Mouse (Mus musculus): ENCODE data around the gene Rapgef5. TPM values are rescaled to one million over a fixed set of nuclear protein-coding genes. Genes with fewer than 3 reads are reported as not detected.
A peak's percentile ranks its signal among the peaks of the same experiment; 100 is the strongest.

The Rapgef5 gene
- polyA plus RNA-seq, 1 experiment from 2014 or later, result 25.7 TPM

DNA sequence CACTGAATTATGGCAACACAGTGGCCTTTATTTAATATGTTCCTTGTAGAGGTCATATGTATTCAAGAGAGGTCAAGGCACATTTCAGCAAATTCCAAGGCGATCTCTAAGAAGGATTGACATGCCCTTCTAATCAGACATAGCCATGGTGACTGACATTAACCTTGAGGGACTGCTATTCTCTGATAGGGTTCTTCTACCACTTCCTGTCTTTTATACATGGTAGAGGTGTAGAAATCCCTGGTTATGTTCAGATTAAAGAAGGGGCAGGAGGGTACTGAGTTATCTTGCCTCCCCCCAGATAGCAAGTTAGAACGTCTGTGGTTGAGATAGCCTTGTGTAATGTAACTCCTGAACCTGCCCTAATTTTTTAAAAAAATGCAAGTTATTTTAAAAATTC is 69.1 kb downstream of the Rapgef5 start:
- H3K36me3 ChIP-seq (ENCODE audit: control insufficient read depth, insufficient read depth, low read length), result no peaks in the 10 kb centered on the region
- no peaks in the 10 kb centered on the region for H3K4me1 ChIP-seq (ENCODE audit: control insufficient read depth, insufficient read depth, low read length)
- H3K4me2 ChIP-seq (ENCODE audit: low read length), result no peak overlapping the region
- H3K9me3 ChIP-seq (replicated peaks; ENCODE audit: control insufficient read depth, low read length), result no peaks in the 10 kb centered on the region
- no peak overlapping the region for H3K4me3 ChIP-seq (ENCODE audit: low read depth, low read length)
- ATAC-seq (no peak), DNase-seq (ENCODE audit: low spot score) (no peak)
- 88% methylated on average over 2 of the region's 2 CpGs for WGBS
- no peak overlapping the region for H3K9ac ChIP-seq (ENCODE audit: low read length)
- no peaks in the 10 kb centered on the region for H3K27me3 ChIP-seq (replicated peaks; ENCODE audit: control insufficient read depth, insufficient read depth, low read length)
- H3K27ac ChIP-seq (ENCODE audit: low read depth, low read length), result no peak overlapping the region

DNA sequence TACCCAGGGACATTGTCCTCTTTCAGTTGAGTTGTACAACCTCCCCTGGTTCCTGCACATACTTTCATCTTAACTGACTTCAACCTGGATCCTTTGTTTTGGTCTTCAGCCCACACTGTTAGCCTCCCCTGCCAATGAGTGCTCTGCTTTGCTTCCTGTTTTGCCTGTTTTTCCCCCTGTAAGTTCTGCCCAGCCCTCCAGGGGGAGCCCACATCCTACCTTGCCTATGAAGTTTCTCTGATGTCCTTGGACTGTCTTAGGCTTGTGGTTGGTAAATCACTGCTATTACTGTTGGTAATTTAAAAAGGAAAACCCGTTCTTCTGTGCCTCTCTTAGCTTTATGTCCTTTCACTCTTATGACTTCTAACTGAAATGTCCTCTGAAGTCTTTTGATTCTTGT is 69.8 kb downstream of the Rapgef5 start:
- no peak overlapping the region for H3K4me3 ChIP-seq (ENCODE audit: low read depth, low read length)
- ATAC-seq, result 0 out of 2 replicates have a peak, but pooled peaks have one; percentile 48
- no peak overlapping the region for H3K4me2 ChIP-seq (ENCODE audit: low read length)
- 53% methylated on average over 1 of the region's 1 CpGs for WGBS
- peak; percentile 52 for DNase-seq (ENCODE audit: low spot score)
- no peak overlapping the region for H3K27ac ChIP-seq (ENCODE audit: low read depth, low read length)
- no peaks in the 10 kb centered on the region for H3K27me3 ChIP-seq (replicated peaks; ENCODE audit: control insufficient read depth, insufficient read depth, low read length)
- H3K4me1 ChIP-seq (ENCODE audit: control insufficient read depth, insufficient read depth, low read length), result no peaks in the 10 kb centered on the region
- no peaks in the 10 kb centered on the region for H3K9me3 ChIP-seq (replicated peaks; ENCODE audit: control insufficient read depth, low read length)
- H3K36me3 ChIP-seq (ENCODE audit: control insufficient read depth, insufficient read depth, low read length), result no peaks in the 10 kb centered on the region
- H3K9ac ChIP-seq (ENCODE audit: low read length), result no peak overlapping the region

- ATAC-seq, result no peak
- H3K4me1 ChIP-seq (ENCODE audit: control insufficient read depth, insufficient read depth, low read length), result no peaks in the 10 kb centered on the region
- 90% methylated on average over 2 of the region's 2 CpGs for WGBS
- no peak overlapping the region for H3K9ac ChIP-seq (ENCODE audit: low read length)
- H3K9me3 ChIP-seq (replicated peaks; ENCODE audit: control insufficient read depth, low read length), result no peaks in the 10 kb centered on the region
- H3K27me3 ChIP-seq (replicated peaks; ENCODE audit: control insufficient read depth, insufficient read depth, low read length), result no peaks in the 10 kb centered on the region
- no peak overlapping the region for H3K27ac ChIP-seq (ENCODE audit: low read depth, low read length)
- H3K4me3 ChIP-seq (ENCODE audit: low read depth, low read length), result no peak overlapping the region
- H3K36me3 ChIP-seq (ENCODE audit: control insufficient read depth, insufficient read depth, low read length), result no peaks in the 10 kb centered on the region
- H3K4me2 ChIP-seq (ENCODE audit: low read length), result no peak overlapping the region
- no peak for DNase-seq (ENCODE audit: low spot score)
Observed at GRCm38 (mm10) chr12:117589186-117589585, 72.9 kb downstream of the Rapgef5 start.

DNA sequence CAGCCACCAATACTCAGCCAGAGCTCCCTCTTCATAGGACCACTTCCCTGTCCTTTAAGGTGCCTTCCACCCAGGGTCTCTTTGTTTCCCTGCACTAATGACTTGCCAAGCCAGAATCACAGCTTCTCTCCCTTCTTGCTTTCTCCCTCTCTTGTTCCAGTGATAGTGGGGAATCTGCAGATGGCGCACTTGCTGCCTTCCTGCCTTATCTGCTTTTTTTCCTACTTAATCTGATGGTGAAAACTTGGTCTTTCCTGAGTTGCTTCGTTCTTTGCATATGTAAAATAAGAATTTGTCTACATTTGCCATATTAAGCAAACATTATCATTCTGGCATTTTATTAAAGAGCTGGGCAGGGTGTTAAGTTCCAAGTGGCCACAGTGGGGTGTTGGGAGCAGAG is 75.7 kb downstream of the Rapgef5 start:
- Histone ChIP-seq H3K9ac (ENCODE audit: low read length) (no peak overlapping the region), H3K4me2 (ENCODE audit: low read length) (no peak overlapping the region), H3K9me3 (replicated peaks; ENCODE audit: control insufficient read depth, low read length) (no peaks in the 10 kb centered on the region), H3K4me3 (ENCODE audit: low read depth, low read length) (no peak overlapping the region), H3K36me3 (ENCODE audit: control insufficient read depth, insufficient read depth, low read length) (no peaks in the 10 kb centered on the region), H3K27ac (ENCODE audit: low read depth, low read length) (no peak overlapping the region), H3K27me3 (replicated peaks; ENCODE audit: control insufficient read depth, insufficient read depth, low read length) (no peaks in the 10 kb centered on the region), H3K4me1 (ENCODE audit: control insufficient read depth, insufficient read depth, low read length) (no peaks in the 10 kb centered on the region)
- ATAC-seq (no peak), DNase-seq (ENCODE audit: low spot score) (no peak)
- WGBS, result 26% methylated on average over 2 of the region's 2 CpGs

GRCm38 (mm10) chr12:117592583-117592982 is 76.3 kb downstream of the Rapgef5 start:
- no peaks in the 10 kb centered on the region for H3K36me3 ChIP-seq (ENCODE audit: control insufficient read depth, insufficient read depth, low read length)
- H3K4me2 ChIP-seq (ENCODE audit: low read length), result no peak overlapping the region
- H3K4me1 ChIP-seq (ENCODE audit: control insufficient read depth, insufficient read depth, low read length), result no peaks in the 10 kb centered on the region
- ATAC-seq, result no peak
- H3K27me3 ChIP-seq (replicated peaks; ENCODE audit: control insufficient read depth, insufficient read depth, low read length), result no peaks in the 10 kb centered on the region
- H3K4me3 ChIP-seq (ENCODE audit: low read depth, low read length), result no peak overlapping the region
- no peaks in the 10 kb centered on the region for H3K9me3 ChIP-seq (replicated peaks; ENCODE audit: control insufficient read depth, low read length)
- WGBS, result 68% methylated on average over 3 of the region's 3 CpGs
- DNase-seq (ENCODE audit: low spot score), result no peak
- H3K9ac ChIP-seq (ENCODE audit: low read length), result no peak overlapping the region
- no peak overlapping the region for H3K27ac ChIP-seq (ENCODE audit: low read depth, low read length)

DNA sequence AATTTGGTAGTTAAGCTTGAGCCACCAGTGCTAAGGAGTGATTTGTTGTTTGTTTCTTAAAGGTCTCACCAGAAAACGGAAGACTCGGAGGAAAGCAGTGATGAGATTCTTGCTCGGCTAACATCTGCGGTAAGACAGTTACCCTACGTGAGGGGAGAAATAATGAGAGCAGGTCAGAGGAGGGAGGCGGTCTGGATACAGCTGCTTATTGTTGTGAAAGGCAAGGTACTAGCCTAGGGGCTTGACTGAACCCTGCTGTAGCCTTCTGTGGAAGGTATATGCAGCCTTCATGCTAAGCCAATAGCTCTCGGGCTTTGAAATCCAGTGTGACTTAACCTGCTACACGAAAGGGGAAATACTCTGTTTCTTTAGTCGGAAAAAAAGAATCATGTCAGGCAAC is 78.9 kb downstream of the Rapgef5 start:
- Histone ChIP-seq H3K27ac (ENCODE audit: low read depth, low read length) (no peak overlapping the region), H3K36me3 (ENCODE audit: control insufficient read depth, insufficient read depth, low read length) (no peaks in the 10 kb centered on the region), H3K27me3 (replicated peaks; ENCODE audit: control insufficient read depth, insufficient read depth, low read length) (no peaks in the 10 kb centered on the region), H3K9ac (ENCODE audit: low read length) (no peak overlapping the region), H3K4me3 (ENCODE audit: low read depth, low read length) (no peak overlapping the region), H3K9me3 (replicated peaks; ENCODE audit: control insufficient read depth, low read length) (no peaks in the 10 kb centered on the region), H3K4me1 (ENCODE audit: control insufficient read depth, insufficient read depth, low read length) (no peaks in the 10 kb centered on the region), H3K4me2 (ENCODE audit: low read length) (no peak overlapping the region)
- ATAC-seq (no peak), DNase-seq (ENCODE audit: low spot score) (no peak)
- 87% methylated on average over 9 of the region's 9 CpGs for WGBS

- Histone ChIP-seq H3K4me3 (ENCODE audit: low read depth, low read length) (no peak overlapping the region), H3K4me2 (ENCODE audit: low read length) (no peak overlapping the region), H3K27ac (ENCODE audit: low read depth, low read length) (no peak overlapping the region), H3K9me3 (replicated peaks; ENCODE audit: control insufficient read depth, low read length) (no peaks in the 10 kb centered on the region), H3K27me3 (replicated peaks; ENCODE audit: control insufficient read depth, insufficient read depth, low read length) (no peaks in the 10 kb centered on the region), H3K9ac (ENCODE audit: low read length) (no peak overlapping the region), H3K36me3 (ENCODE audit: control insufficient read depth, insufficient read depth, low read length) (no peaks in the 10 kb centered on the region), H3K4me1 (ENCODE audit: control insufficient read depth, insufficient read depth, low read length) (no peaks in the 10 kb centered on the region)
- DNase-seq (ENCODE audit: low spot score) (no peak), ATAC-seq (no peak)
- 83% methylated on average over 2 of the region's 2 CpGs for WGBS
Observed at GRCm38 (mm10) chr12:117598190-117598589, 81.9 kb downstream of the Rapgef5 start.

DNA sequence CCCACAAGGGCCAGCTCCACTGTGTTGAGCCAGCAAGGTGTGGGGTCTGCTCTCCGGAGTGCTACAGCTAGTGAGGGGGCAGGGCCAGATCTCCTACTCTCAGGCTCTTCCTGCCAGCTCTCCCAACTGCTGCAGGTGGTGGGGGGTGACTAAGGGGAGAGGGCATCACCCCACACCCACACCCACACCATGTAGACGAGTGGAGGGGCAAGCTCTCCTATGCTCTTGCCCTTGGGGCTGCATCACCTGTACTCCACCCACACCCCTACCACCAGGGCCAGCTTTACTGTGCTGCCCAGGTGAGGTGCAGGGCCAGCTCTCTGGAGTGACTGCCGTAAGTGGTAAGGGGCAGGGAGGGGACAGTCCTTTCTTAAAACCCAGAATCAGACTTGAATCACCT is 89.7 kb downstream of the Rapgef5 start:
- Histone ChIP-seq H3K9me3 (replicated peaks; ENCODE audit: control insufficient read depth, low read length) (no peaks in the 10 kb centered on the region), H3K4me3 (ENCODE audit: low read depth, low read length) (no peak overlapping the region), H3K27me3 (replicated peaks; ENCODE audit: control insufficient read depth, insufficient read depth, low read length) (no peaks in the 10 kb centered on the region), H3K9ac (ENCODE audit: low read length) (no peak overlapping the region), H3K4me1 (ENCODE audit: control insufficient read depth, insufficient read depth, low read length) (no peaks in the 10 kb centered on the region), H3K36me3 (ENCODE audit: control insufficient read depth, insufficient read depth, low read length) (no peaks in the 10 kb centered on the region), H3K27ac (ENCODE audit: low read depth, low read length) (no peak overlapping the region), H3K4me2 (ENCODE audit: low read length) (no peak overlapping the region)
- 86% methylated on average over 3 of the region's 3 CpGs for WGBS
- ATAC-seq (no peak), DNase-seq (ENCODE audit: low spot score) (no peak)

- Histone ChIP-seq H3K36me3 (ENCODE audit: control insufficient read depth, insufficient read depth, low read length) (no peaks in the 10 kb centered on the region), H3K9me3 (replicated peaks; ENCODE audit: control insufficient read depth, low read length) (no peaks in the 10 kb centered on the region), H3K4me3 (ENCODE audit: low read depth, low read length) (no peak overlapping the region), H3K27me3 (replicated peaks; ENCODE audit: control insufficient read depth, insufficient read depth, low read length) (no peaks in the 10 kb centered on the region), H3K4me1 (ENCODE audit: control insufficient read depth, insufficient read depth, low read length) (no peaks in the 10 kb centered on the region), H3K27ac (ENCODE audit: low read depth, low read length) (no peak overlapping the region), H3K9ac (ENCODE audit: low read length) (no peak overlapping the region), H3K4me2 (ENCODE audit: low read length) (no peak overlapping the region)
- ATAC-seq (no peak), DNase-seq (ENCODE audit: low spot score) (no peak)
- 79% methylated on average over 3 of the region's 3 CpGs for WGBS
Observed at GRCm38 (mm10) chr12:117612715-117613114, 96.4 kb downstream of the Rapgef5 start.
